Mouse (Mus musculus): ENCODE data around the gene Uts2b. TPM values are rescaled to one million over a fixed set of nuclear protein-coding genes. Genes with fewer than 3 reads are reported as not detected.

Uts2b gene
- not detected for total RNA-seq (2023)

GRCm38 (mm10) chr16:27370191-27370590 lies at the start of gene Uts2b:
Gene Uts2b (minus strand): TSS chr16:27370239.

GRCm38 (mm10) chr16:27388761-27389451 lies 18.9 kb upstream of the Uts2b start, which contains the start of gene Ccdc50:
Gene Ccdc50 (plus strand): TSS chr16:27388869.

GRCm38 (mm10) chr16:27307189-27307588 lies 62.9 kb downstream of the Uts2b start, which contains the start of gene Ostn:
Gene Ostn (plus strand): TSS chr16:27307489.

Other genes with a start within 250 kb of the Uts2b start
- gene Ostn, start 62.8 kb downstream of the Uts2b start, total RNA-seq (2023) = not detected
- gene Ccdc50, start 18.6 kb upstream of the Uts2b start, total RNA-seq (2023) = 10 to 100 TPM; 40.4 to 49.5 TPM

Data from neutrophil, adult 59 days (primary cell).